Mouse (Mus musculus): ENCODE results near the gene Mt3. TPM values are rescaled to one million over a fixed set of nuclear protein-coding genes. Genes with fewer than 3 reads are reported as not detected.
A peak's percentile ranks its signal among the peaks of the same experiment; 100 is the strongest.

The Mt3 gene
- total and polyA plus RNA-seq, 3 experiments: not detected

GRCm38 (mm10) chr8:94178857-94179712 lies 26.7 kb downstream of the Mt3 start, which contains the start of gene Mt1 (continued):
- TF ChIP-seq EP300 (IDR thresholded peaks at IDR 0.05; ENCODE audit: low read depth in 1 of 2, low read length in 2 of 2) (peak; percentile 60 to 84; a peak in 3 of 4 replicates), RCOR1 (IDR thresholded peaks at IDR 0.05; ENCODE audit: low read depth, low read length) (peak; percentile 65), MXI1 (IDR thresholded peaks at IDR 0.05; ENCODE audit: low read depth, low read length) (peak; percentile 88), RAD21 (IDR thresholded peaks at IDR 0.05; ENCODE audit: low read depth, low read length) (no peak), ZNF384 (IDR thresholded peaks at IDR 0.05; ENCODE audit: low read depth, low read length) (no peak), KAT2A (conservative IDR thresholded peaks at IDR 0.05; ENCODE audit: low read depth, low read length) (no peak), MAFK (IDR thresholded peaks at IDR 0.05; ENCODE audit: borderline replicate concordance, low read depth, low read length) (no peak), CTCF (IDR thresholded peaks at IDR 0.05 in 2 of 3, conservative IDR thresholded peaks at IDR 0.05 in 1 of 3; ENCODE audit: control insufficient read depth in 1 of 3, insufficient read depth in 1 of 3, low read depth in 2 of 3, low read length in 3 of 3, poor library complexity in 1 of 3, severe bottlenecking in 1 of 3) (no peak), SMC3 (IDR thresholded peaks at IDR 0.05; ENCODE audit: low read depth, low read length) (no peak), JUND (IDR thresholded peaks at IDR 0.05; ENCODE audit: low read depth, low read length) (no peak), USF1 (IDR thresholded peaks at IDR 0.05; ENCODE audit: low read depth, low read length) (peak; percentile 90), ZMIZ1 (IDR thresholded peaks at IDR 0.05; ENCODE audit: low read depth, low read length) (peak; percentile 98)

GRCm38 (mm10) chr8:94179713-94180560 lies 27.5 kb downstream of the Mt3 start:
- Histone ChIP-seq H3K36me3 (ENCODE audit: control insufficient read depth in 1 of 2, insufficient read depth in 2 of 2, low read length in 2 of 2) (peaks cover 0 to 8% of the 10 kb centered on the region in 2 experiments; a peak in 2 of 4 replicates), H3K79me2 (ENCODE audit: control insufficient read depth, insufficient read depth, low read length, poor library complexity) (peaks cover 17% of the 10 kb centered on the region), H3K4me3 (ENCODE audit: control insufficient read depth in 1 of 2, insufficient read depth in 1 of 2, low read depth in 2 of 2, low read length in 2 of 2) (peak overlapping the region; percentile 82 to 88), H3K9ac (ENCODE audit: control insufficient read depth, low read depth, low read length, poor library complexity, severe bottlenecking) (peak overlapping the region; percentile 91), H3K27ac (ENCODE audit: control insufficient read depth, low read depth, low read length) (peak overlapping the region; percentile 97), H3K4me1 (ENCODE audit: control insufficient read depth in 1 of 2, insufficient read depth in 2 of 2, low read length in 2 of 2) (peaks cover 0 to 14% of the 10 kb centered on the region in 2 experiments; a peak in 2 of 4 replicates), H3K9me3 (replicated peaks; ENCODE audit: insufficient read depth, low read length) (no peaks in the 10 kb centered on the region), H3K27me3 (ENCODE audit: control insufficient read depth in 1 of 2, insufficient read depth in 2 of 2, low read length in 2 of 2) (no peaks in the 10 kb centered on the region)
- peak; percentile 71 for DNase-seq (ENCODE audit: low read depth, low spot score)
- TF ChIP-seq ETS1 (IDR thresholded peaks at IDR 0.05; ENCODE audit: low read depth, low read length) (no peak), TCF12 (IDR thresholded peaks at IDR 0.05; ENCODE audit: low read depth, low read length) (no peak), POLR2A (IDR thresholded peaks at IDR 0.05; ENCODE audit: control insufficient read depth in 1 of 2, insufficient read depth in 1 of 2, low read depth in 1 of 2, low read length in 2 of 2, poor library complexity in 1 of 2) (peak in 1 of 2 experiments; percentile 7; a peak in 3 of 4 replicates), USF1 (IDR thresholded peaks at IDR 0.05; ENCODE audit: low read depth, low read length) (peak; percentile 61; the same call in 1 of the 2 replicates), CHD2 (IDR thresholded peaks at IDR 0.05; ENCODE audit: low read length) (no peak), ZC3H11A (IDR thresholded peaks at IDR 0.05; ENCODE audit: low read depth, low read length) (no peak), CTCF (IDR thresholded peaks at IDR 0.05 in 2 of 3, conservative IDR thresholded peaks at IDR 0.05 in 1 of 3; ENCODE audit: control insufficient read depth in 1 of 3, insufficient read depth in 1 of 3, low read depth in 2 of 3, low read length in 3 of 3, poor library complexity in 1 of 3, severe bottlenecking in 1 of 3) (no peak), USF2 (IDR thresholded peaks at IDR 0.05; ENCODE audit: borderline replicate concordance in 1 of 2, insufficient read depth in 1 of 2, low read depth in 1 of 2, low read length in 2 of 2) (no peak), ELF1 (IDR thresholded peaks at IDR 0.05; ENCODE audit: low read depth, low read length) (no peak), ZNF384 (IDR thresholded peaks at IDR 0.05; ENCODE audit: low read depth, low read length) (no peak), CHD1 (IDR thresholded peaks at IDR 0.05; ENCODE audit: low read depth, low read length) (0 out of 2 replicates have a peak, but pooled peaks have one; percentile 23), MAX (IDR thresholded peaks at IDR 0.05; ENCODE audit: low read length) (peak; percentile 98), NELFE (IDR thresholded peaks at IDR 0.05; ENCODE audit: low read depth, low read length) (no peak), KAT2A (conservative IDR thresholded peaks at IDR 0.05; ENCODE audit: low read depth, low read length) (no peak), ZMIZ1 (IDR thresholded peaks at IDR 0.05; ENCODE audit: low read depth, low read length) (no peak), ZKSCAN1 (IDR thresholded peaks at IDR 0.05; ENCODE audit: low read depth, low read length) (no peak), UBTF (IDR thresholded peaks at IDR 0.05; ENCODE audit: borderline replicate concordance, insufficient read depth, low read depth, low read length) (no peak), MAFK (IDR thresholded peaks at IDR 0.05; ENCODE audit: borderline replicate concordance, low read depth, low read length) (no peak), SMC3 (IDR thresholded peaks at IDR 0.05; ENCODE audit: low read depth, low read length) (no peak), TAL1 (IDR thresholded peaks at IDR 0.05; ENCODE audit: low read length) (no peak), MYC (IDR thresholded peaks at IDR 0.05; ENCODE audit: low read depth, low read length) (peak; percentile 98), TBP (IDR thresholded peaks at IDR 0.05; ENCODE audit: low read depth, low read length) (peak; percentile 42; the same call in 1 of the 2 replicates), RCOR1 (IDR thresholded peaks at IDR 0.05; ENCODE audit: low read depth, low read length) (no peak), RAD21 (IDR thresholded peaks at IDR 0.05; ENCODE audit: low read depth, low read length) (no peak), GABPA (IDR thresholded peaks at IDR 0.05; ENCODE audit: low read depth, low read length) (no peak), MAZ (IDR thresholded peaks at IDR 0.05; ENCODE audit: low read depth, low read length) (no peak)
